Mouse (Mus musculus) heart, adult 2 months (tissue): Measurements from ENCODE around the gene Vasn. TPM values are rescaled to one million over a fixed set of nuclear protein-coding genes. Genes with fewer than 3 reads are reported as not detected.

ENCODE experiments used
- DNase-seq, 2 experiments: peaks; one replicate each; pipeline ENCODE4 v3.0.0; 2021
- H3K27ac ChIP-seq: fragments of 200-600 bp; 2 replicates; pipeline ENCODE4 v1.8.1; 2022
- H3K27me3 ChIP-seq: fragments of 200-500 bp; 2 replicates; pipeline ENCODE4 v1.6.1; 2012; ENCODE audit warnings: mild to moderate bottlenecking, low read length, inconsistent platforms, mixed read lengths; ENCODE audit not compliant: control insufficient read depth, insufficient read depth
- H3K36me3 ChIP-seq: fragments of 200-500 bp; 2 replicates; pipeline ENCODE4 v1.6.1; 2012; ENCODE audit warnings: low read length, inconsistent platforms; ENCODE audit not compliant: control insufficient read depth, insufficient read depth
- H3K4me1 ChIP-seq: fragments of 200-500 bp; 2 replicates; pipeline ENCODE4 v1.6.1; 2011; ENCODE audit warnings: low read length; ENCODE audit not compliant: control insufficient read depth, insufficient read depth
- H3K4me3 ChIP-seq: fragments of 200-600 bp; 2 replicates; pipeline ENCODE4 v1.8.1; 2022
- H3K79me2 ChIP-seq: fragments of 200-500 bp; replicated peaks from 2 replicates; pipeline ENCODE4 v1.6.1; 2012; ENCODE audit warnings: mild to moderate bottlenecking, inconsistent platforms, low read length, moderate library complexity, mixed read lengths; ENCODE audit not compliant: control insufficient read depth, insufficient read depth
- H3K9ac ChIP-seq: fragments of 200-500 bp; 2 replicates; pipeline ENCODE4 v1.6.1; 2012; ENCODE audit warnings: low read depth, mild to moderate bottlenecking, control low read depth, inconsistent platforms, low read length, mixed read lengths
- CTCF ChIP-seq: fragments of 200-600 bp; IDR thresholded peaks from 2 replicates; pipeline ENCODE4 v1.8.1; 2022; ENCODE audit warnings: antibody characterized with exemption, mild to moderate bottlenecking, moderate library complexity
- EP300 ChIP-seq: fragments of 200-500 bp; IDR thresholded peaks from 2 replicates; pipeline ENCODE4 v1.6.1; 2011; ENCODE audit warnings: low read depth, low read length, control low read depth; ENCODE audit not compliant: insufficient read depth
- POLR2A ChIP-seq: fragments of 200-500 bp; IDR thresholded peaks from 2 replicates; pipeline ENCODE4 v1.6.1; 2011; ENCODE audit warnings: mild to moderate bottlenecking, low read depth, low read length, control low read depth; ENCODE audit not compliant: insufficient read depth
- WGBS: fragments of 180-500 bp; shearing (Covaris S2); methylation state at CpG from one replicate; pipeline ENCODE4 v1.1.7; 2018; 5-methylcytosine and 5-hydroxymethylcytosine counted together
- intact Hi-C: fragments of 180-260 bp; cut with DNase I; formaldehyde crosslinking; loops from one replicate; pipeline ENCODE4 v1.15.1; 2025
- polyA plus RNA-seq: library from polyadenylated mRNA; depleted of rRNA; stranded (reverse); fragments of >200 nt; gene quantifications from 2 replicates; pipeline ENCODE4 v1.2.3, GENCODE M21; 2012
- total RNA-seq, 2 experiments: library from RNA; stranded (reverse); gene quantifications; 2 replicates each; pipeline ENCODE4 v1.2.3; 2021

Gene Vasn
- total and polyA plus RNA-seq, 3 experiments: 9.2 to 23.9 (median 10.5) TPM

DNA sequence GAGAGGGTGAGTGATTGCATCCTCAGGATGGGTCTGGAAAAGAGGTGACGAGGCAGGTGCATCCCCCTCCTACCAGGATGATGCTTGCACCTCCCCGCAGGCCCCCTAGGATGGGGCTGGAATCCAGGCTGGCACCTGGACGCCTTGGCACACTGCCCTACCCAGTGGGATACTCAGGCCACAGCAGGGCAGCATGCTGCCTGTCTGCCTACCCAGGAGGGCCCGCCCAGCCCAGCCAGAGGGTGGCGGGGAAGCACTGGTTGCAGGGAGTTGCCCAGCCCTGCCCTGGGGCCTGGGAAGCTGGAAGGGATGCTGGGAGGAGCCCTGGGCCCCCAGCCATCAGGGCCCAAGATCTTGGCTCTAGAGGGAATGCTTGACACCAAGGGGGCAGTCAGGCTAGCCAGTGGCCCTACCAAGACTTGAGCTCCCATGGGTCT is 44.2 kb upstream of the Vasn start:
- Histone ChIP-seq H3K79me2 (no peaks in the 10 kb centered on the region), H3K9ac (peak overlapping the region; percentile 88), H3K4me3 (peak overlapping the region; percentile 75), H3K4me1 (peaks cover 2% of the 10 kb centered on the region), H3K27me3 (no peaks in the 10 kb centered on the region), H3K36me3 (no peaks in the 10 kb centered on the region; the same call in 1 of the 2 replicates), H3K27ac (peak overlapping the region; percentile 84)
- intact Hi-C loops: loop anchor here (2.0 kb wide), 1 partner anchor 37 kb away; the partner anchor contains the start of gene Tfap4
- no peak for TF ChIP-seq CTCF
- DNase-seq: peak; percentile 70 to 74
- 37% methylated on average over 5 of the region's 5 CpGs for WGBS

GRCm38 (mm10) chr16:4596141-4596728 is 43.5 kb upstream of the Vasn start:
- TF ChIP-seq POLR2A: no peak
- no peak for TF ChIP-seq CTCF
- TF ChIP-seq EP300: no peak
- 50% methylated on average over 3 of the region's 3 CpGs for WGBS
- peak overlapping the region; percentile 84 for H3K27ac ChIP-seq
- no peaks in the 10 kb centered on the region for H3K27me3 ChIP-seq
- H3K9ac ChIP-seq: peak overlapping the region; percentile 88
- H3K4me3 ChIP-seq: peak overlapping the region; percentile 75; the same call in 1 of the 2 replicates
- peaks cover 2% of the 10 kb centered on the region for H3K4me1 ChIP-seq
- H3K79me2 ChIP-seq: no peaks in the 10 kb centered on the region
- no peaks in the 10 kb centered on the region; the same call in 1 of the 2 replicates for H3K36me3 ChIP-seq
- intact Hi-C loops: no loop called here
- DNase-seq: peak in 1 of 2 experiments; percentile 41

- DNase-seq: no peak
- H3K4me3 ChIP-seq: no peak overlapping the region
Measured at GRCm38 (mm10) chr16:4596836-4597235, 42.9 kb upstream of the Vasn start.

DNA sequence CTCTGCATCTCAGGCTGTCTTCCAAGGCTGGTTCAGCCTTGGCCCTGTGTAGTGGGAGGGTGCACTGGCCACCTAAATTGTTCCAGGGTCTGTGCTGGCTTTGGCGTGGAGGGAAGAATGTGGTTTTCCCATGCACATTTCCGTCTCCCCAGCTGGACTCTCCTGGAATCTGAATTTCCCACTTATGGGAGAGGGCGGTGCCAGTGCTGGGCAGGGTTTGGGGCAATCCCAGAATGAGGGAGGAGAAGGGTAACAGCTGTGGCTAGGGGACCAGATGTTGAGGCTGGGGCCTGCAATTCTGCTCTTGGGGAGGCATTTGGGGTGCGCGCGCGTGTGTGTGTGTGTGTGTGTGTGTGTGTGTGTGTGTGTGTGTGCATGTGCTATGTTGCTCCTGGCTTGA is 42.4 kb upstream of the Vasn start:
- DNase-seq: no peak
- 66% methylated on average over 7 of the region's 7 CpGs for WGBS
- intact Hi-C loops: no loop called here
- no peaks in the 10 kb centered on the region for H3K27me3 ChIP-seq
- H3K27ac ChIP-seq: no peak overlapping the region
- H3K36me3 ChIP-seq: no peaks in the 10 kb centered on the region; the same call in 1 of the 2 replicates
- TF ChIP-seq CTCF (no peak), POLR2A (no peak), EP300 (0 out of 2 replicates have a peak, but pooled peaks have one; percentile 20)
- H3K4me1 ChIP-seq: peaks cover 2% of the 10 kb centered on the region
- no peaks in the 10 kb centered on the region for H3K79me2 ChIP-seq
- no peak overlapping the region for H3K4me3 ChIP-seq
- H3K9ac ChIP-seq: no peak overlapping the region

More at GRCm38 (mm10) chr16:4596836-4597235, 42.9 kb upstream of the Vasn start:
- no peak overlapping the region; the same call in 1 of the 2 replicates for H3K27ac ChIP-seq
- H3K9ac ChIP-seq: no peak overlapping the region
- 39% methylated on average over 2 of the region's 2 CpGs for WGBS
- TF ChIP-seq POLR2A (no peak), CTCF (no peak), EP300 (no peak)
- H3K36me3 ChIP-seq: no peaks in the 10 kb centered on the region; the same call in 1 of the 2 replicates
- no peaks in the 10 kb centered on the region for H3K27me3 ChIP-seq
- H3K79me2 ChIP-seq: no peaks in the 10 kb centered on the region
- intact Hi-C loops: no loop called here
- H3K4me1 ChIP-seq: peaks cover 2% of the 10 kb centered on the region

- 79% methylated on average over 5 of the region's 5 CpGs for WGBS
- Histone ChIP-seq H3K27ac (no peak overlapping the region), H3K9ac (no peak overlapping the region), H3K4me3 (no peak overlapping the region), H3K79me2 (no peaks in the 10 kb centered on the region), H3K4me1 (peaks cover 5% of the 10 kb centered on the region), H3K27me3 (no peaks in the 10 kb centered on the region), H3K36me3 (no peaks in the 10 kb centered on the region)
- DNase-seq: no peak
- intact Hi-C loops: no loop called here
- TF ChIP-seq EP300 (no peak), POLR2A (no peak), CTCF (no peak)
Measured at GRCm38 (mm10) chr16:4598041-4598440, 41.7 kb upstream of the Vasn start.

- Histone ChIP-seq H3K4me1 (peaks cover 3% of the 10 kb centered on the region; the same call in 1 of the 2 replicates), H3K79me2 (no peaks in the 10 kb centered on the region), H3K4me3 (no peak overlapping the region), H3K9ac (no peak overlapping the region), H3K27me3 (no peaks in the 10 kb centered on the region), H3K27ac (no peak overlapping the region), H3K36me3 (no peaks in the 10 kb centered on the region)
- 32% methylated on average over 6 of the region's 6 CpGs for WGBS
- intact Hi-C loops: no loop called here
- no peak for TF ChIP-seq POLR2A
- TF ChIP-seq EP300: no peak
- no peak for TF ChIP-seq CTCF
- no peak for DNase-seq
Measured at GRCm38 (mm10) chr16:4598891-4599543, 40.7 kb upstream of the Vasn start.
